Mouse (Mus musculus) CH12.LX (cell line): Measurements from ENCODE around the gene Stk32c. TPM values are rescaled to one million over a fixed set of nuclear protein-coding genes. Genes with fewer than 3 reads are reported as not detected.

Source experiments
- DNase-seq: peaks from one replicate; pipeline ENCODE4 v3.0.0-alpha.2; 2013; ENCODE audit errors: extremely low read depth
- H3K27ac ChIP-seq: 2 replicates; pipeline ENCODE4 v1.5.1; 2012; ENCODE audit warnings: low read depth, mild to moderate bottlenecking, control low read depth, moderate library complexity; ENCODE audit not compliant: insufficient read depth
- H3K27me3 ChIP-seq: replicated peaks from 2 replicates; pipeline ENCODE3; 2012; ENCODE audit warnings: inconsistent platforms
- H3K36me3 ChIP-seq, 2 experiments: replicated peaks in 1 of 2; 2 replicates each; pipeline versions ENCODE3 to v1.6.1; 2012; ENCODE audit warnings: inconsistent platforms in 1 of 2, low read length in 1 of 2, mild to moderate bottlenecking in 1 of 2, mixed read lengths in 1 of 2, moderate library complexity in 1 of 2; ENCODE audit not compliant: control insufficient read depth in 1 of 2, insufficient read depth in 1 of 2
- H3K4me1 ChIP-seq, 2 experiments: 2 replicates each; pipeline ENCODE4 v1.6.1; 2012; ENCODE audit warnings: inconsistent platforms in 1 of 2, moderate library complexity in 1 of 2; ENCODE audit not compliant: insufficient read depth in 2 of 2, control insufficient read depth in 1 of 2
- H3K4me2 ChIP-seq: 2 replicates; pipeline ENCODE4 v1.6.1; 2012; ENCODE audit warnings: low read depth, mild to moderate bottlenecking, control low read depth; ENCODE audit not compliant: poor library complexity, insufficient read depth, severe bottlenecking
- H3K4me3 ChIP-seq, 3 experiments: fragments of 150-350 bp in 1 of 3; sonication (generic) in 1 of 3; replicated peaks in 1 of 3; 2 replicates each; pipeline versions ENCODE3 to v1.5.1; 2011 to 2012; ENCODE audit warnings: low read depth in 2 of 3, low read length in 2 of 3, mild to moderate bottlenecking in 2 of 3, moderate library complexity in 2 of 3, control low read depth in 1 of 3, improper control_type of control experiment in 1 of 3, inconsistent platforms in 1 of 3, mixed read lengths in 1 of 3; ENCODE audit not compliant: poor library complexity in 1 of 3
- H3K79me2 ChIP-seq: replicated peaks from 2 replicates; pipeline ENCODE4 v1.6.1; 2012; ENCODE audit warnings: mild to moderate bottlenecking, moderate library complexity; ENCODE audit not compliant: control insufficient read depth, poor library complexity, insufficient read depth, severe bottlenecking; ENCODE audit errors: extremely low read depth
- H3K9ac ChIP-seq: 2 replicates; pipeline ENCODE4 v1.6.1; 2012; ENCODE audit warnings: low read depth, mild to moderate bottlenecking, control low read depth, moderate library complexity; ENCODE audit not compliant: insufficient read depth
- H3K9me3 ChIP-seq: replicated peaks from 2 replicates; pipeline ENCODE3; 2012; ENCODE audit warnings: low read length, inconsistent platforms, mixed read lengths
- CHD1 ChIP-seq: IDR thresholded peaks from 2 replicates; pipeline ENCODE4 v1.6.1; 2012; ENCODE audit warnings: low read depth, low read length, improper control_type of control experiment, inconsistent platforms
- CTCF ChIP-seq, 2 experiments: IDR thresholded peaks in 1 of 2; conservative IDR thresholded peaks in 1 of 2; 2 replicates each; pipeline ENCODE4 v1.5.1; 2011 to 2012; ENCODE audit warnings: low read depth in 2 of 2, low read length in 2 of 2, improper control_type of control experiment in 1 of 2, inconsistent platforms in 1 of 2, mild to moderate bottlenecking in 1 of 2, moderate library complexity in 1 of 2
- E2F4 ChIP-seq: IDR thresholded peaks from 2 replicates; pipeline ENCODE4 v1.6.1; 2011; ENCODE audit warnings: low read depth, low read length, improper control_type of control experiment; ENCODE audit not compliant: insufficient replicate concordance
- ELF1 ChIP-seq: IDR thresholded peaks from 2 replicates; pipeline ENCODE4 v1.6.1; 2014; ENCODE audit warnings: low read depth, mild to moderate bottlenecking, inconsistent platforms, low read length, improper control_type of control experiment
- EP300 ChIP-seq: IDR thresholded peaks from 2 replicates; pipeline ENCODE4 v1.6.1; 2011; ENCODE audit warnings: low read length, improper control_type of control experiment
- GABPA ChIP-seq: IDR thresholded peaks from 2 replicates; pipeline ENCODE4 v1.6.1; 2012; ENCODE audit warnings: low read depth, low read length, improper control_type of control experiment, inconsistent platforms; ENCODE audit not compliant: insufficient replicate concordance
- HCFC1 ChIP-seq: IDR thresholded peaks from 2 replicates; pipeline ENCODE4 v1.6.1; 2012; ENCODE audit warnings: low read depth, mild to moderate bottlenecking, inconsistent platforms, low read length, improper control_type of control experiment
- IRF4 ChIP-seq: IDR thresholded peaks from 2 replicates; pipeline ENCODE4 v1.6.1; 2014; ENCODE audit warnings: low read depth, mild to moderate bottlenecking, inconsistent platforms, low read length, improper control_type of control experiment
- JUN ChIP-seq: IDR thresholded peaks from 2 replicates; pipeline ENCODE4 v1.6.1; 2011; ENCODE audit warnings: low read depth, mild to moderate bottlenecking, low read length, improper control_type of control experiment, moderate library complexity; ENCODE audit not compliant: insufficient read depth
- JUND ChIP-seq: conservative IDR thresholded peaks from 2 replicates; pipeline ENCODE4 v1.6.1; 2011; ENCODE audit warnings: low read depth, low read length, improper control_type of control experiment
- MAFK ChIP-seq: IDR thresholded peaks from 2 replicates; pipeline ENCODE4 v1.6.1; 2011; ENCODE audit warnings: low read length, improper control_type of control experiment; ENCODE audit not compliant: insufficient replicate concordance
- MAX ChIP-seq: IDR thresholded peaks from 2 replicates; pipeline ENCODE4 v1.6.1; 2011; ENCODE audit warnings: low read length, improper control_type of control experiment
- MEF2A ChIP-seq: IDR thresholded peaks from 2 replicates; pipeline ENCODE4 v1.6.1; 2014; ENCODE audit warnings: low read depth, mild to moderate bottlenecking, inconsistent platforms, low read length, improper control_type of control experiment, borderline replicate concordance
- MXI1 ChIP-seq: IDR thresholded peaks from 2 replicates; pipeline ENCODE4 v1.6.1; 2011; ENCODE audit warnings: mild to moderate bottlenecking, low read depth, low read length, improper control_type of control experiment
- NELFE ChIP-seq: IDR thresholded peaks from 2 replicates; pipeline ENCODE4 v1.6.1; 2011; ENCODE audit warnings: low read depth, low read length, improper control_type of control experiment
- NRF1 ChIP-seq: IDR thresholded peaks from 2 replicates; pipeline ENCODE4 v1.6.1; 2014; ENCODE audit warnings: low read depth, mild to moderate bottlenecking, inconsistent platforms, low read length, improper control_type of control experiment, moderate library complexity
- PAX5 ChIP-seq: IDR thresholded peaks from 2 replicates; pipeline ENCODE4 v1.6.1; 2012; ENCODE audit warnings: low read length, inconsistent platforms, mixed read lengths
- RAD21 ChIP-seq: IDR thresholded peaks from 2 replicates; pipeline ENCODE4 v1.6.1; 2011; ENCODE audit warnings: low read depth, mild to moderate bottlenecking, low read length, improper control_type of control experiment, moderate library complexity
- RCOR1 ChIP-seq: conservative IDR thresholded peaks from 2 replicates; pipeline ENCODE4 v1.6.1; 2012; ENCODE audit warnings: low read depth, mild to moderate bottlenecking, inconsistent platforms, low read length, improper control_type of control experiment
- SMC3 ChIP-seq: IDR thresholded peaks from 2 replicates; pipeline ENCODE4 v1.6.1; 2011; ENCODE audit warnings: low read depth, low read length, improper control_type of control experiment
- TCF12 ChIP-seq: IDR thresholded peaks from 2 replicates; pipeline ENCODE4 v1.6.1; 2014; ENCODE audit warnings: low read depth, mild to moderate bottlenecking, inconsistent platforms, low read length, improper control_type of control experiment
- UBTF ChIP-seq: IDR thresholded peaks from 2 replicates; pipeline ENCODE4 v1.6.1; 2012; ENCODE audit warnings: low read depth, mild to moderate bottlenecking, inconsistent platforms, low read length, improper control_type of control experiment, moderate library complexity
- USF2 ChIP-seq: conservative IDR thresholded peaks from 2 replicates; pipeline ENCODE4 v1.6.1; 2011; ENCODE audit warnings: low read depth, low read length, improper control_type of control experiment
- ZC3H11A ChIP-seq: IDR thresholded peaks from 2 replicates; pipeline ENCODE4 v1.6.1; 2012; ENCODE audit warnings: low read depth, mild to moderate bottlenecking, inconsistent platforms, low read length, improper control_type of control experiment
- ZKSCAN1 ChIP-seq: IDR thresholded peaks from 2 replicates; pipeline ENCODE4 v1.6.1; 2012; ENCODE audit warnings: low read depth, inconsistent platforms, low read length, improper control_type of control experiment, borderline replicate concordance
- ZMIZ1 ChIP-seq: IDR thresholded peaks from 2 replicates; pipeline ENCODE4 v1.6.1; 2012; ENCODE audit warnings: low read depth, mild to moderate bottlenecking, inconsistent platforms, low read length, improper control_type of control experiment
- ZNF384 ChIP-seq: IDR thresholded peaks from 2 replicates; pipeline ENCODE4 v1.6.1; 2012; ENCODE audit warnings: low read depth, low read length, improper control_type of control experiment, inconsistent platforms
- dilution Hi-C: fragments of 300-500 bp; cut with MboI; formaldehyde crosslinking; loops from 2 replicates; pipeline ENCODE4 v1.14.3; 2020; ENCODE audit warnings: low sequenced_read_pairs; ENCODE audit not compliant: extremely low pct_unique_long_range_greater_than_20kb, extremely low pct_ligation_motif_present
- in situ Hi-C: fragments of 300-500 bp; cut with MboI; formaldehyde crosslinking; loops from 3 replicates; pipeline ENCODE4 v1.14.3; 2019; ENCODE audit warnings: low sequenced_read_pairs, low pct_ligation_motif_present, low pct_unique_long_range_greater_than_20kb, mixed read lengths
- polyA plus RNA-seq: library from polyadenylated mRNA; unstranded; fragments of >175 nt; gene quantifications from 2 replicates; pipeline ENCODE4 v1.2.1, GENCODE M21; 2012; ENCODE audit warnings: low read depth; ENCODE audit not compliant: insufficient read length
- total RNA-seq, 2 experiments: library from RNA; depleted of rRNA; stranded (reverse); fragments of 300-350 nt in 1 of 2; fragments of >200 nt in 1 of 2; gene quantifications; 2 replicates each; pipeline ENCODE4 v1.2.3; 2012 to 2014

Stk32c gene
- total and polyA plus RNA-seq, 3 experiments = not detected

GRCm38 (mm10) chr7:139075054-139075794 lies 137.9 kb downstream of the Stk32c start:
- no peak for TF ChIP-seq E2F4
- TF ChIP-seq MAFK = no peak
- TF ChIP-seq JUN = no peak
- no peak for TF ChIP-seq PAX5
- TF ChIP-seq MAX = no peak
- TF ChIP-seq NELFE = no peak
- no peak for TF ChIP-seq SMC3
- TF ChIP-seq NRF1 = no peak
- TF ChIP-seq IRF4 = no peak
- no peak for TF ChIP-seq ZNF384
- TF ChIP-seq TCF12 = no peak
- no peak for TF ChIP-seq RAD21
- TF ChIP-seq MXI1 = no peak
- no peak for TF ChIP-seq HCFC1
- no peak for TF ChIP-seq USF2
- no peak for TF ChIP-seq CTCF (conservative IDR thresholded peaks at IDR 0.05 in 1 of 2, IDR thresholded peaks at IDR 0.05 in 1 of 2; ENCODE audit: low read depth in 2 of 2, low read length in 2 of 2)
- no peak for TF ChIP-seq ZKSCAN1
- Histone ChIP-seq H3K27me3 (peaks cover 92% of the 10 kb centered on the region), H3K4me2 (no peak overlapping the region), H3K4me3 (no peak overlapping the region), H3K79me2 (no peaks in the 10 kb centered on the region), H3K27ac (no peak overlapping the region), H3K9me3 (no peaks in the 10 kb centered on the region), H3K36me3 (no peaks in the 10 kb centered on the region), H3K4me1 (no peaks in the 10 kb centered on the region), H3K9ac (no peak overlapping the region)
- DNase-seq = no peak
- in situ Hi-C loops = no loop called here
- dilution Hi-C loops = no loop called here

GRCm38 (mm10) chr7:139074189-139074588 lies 138.9 kb downstream of the Stk32c start:
- dilution Hi-C loops = no loop called here
- no peaks in the 10 kb centered on the region for H3K9me3 ChIP-seq
- no peaks in the 10 kb centered on the region for H3K36me3 ChIP-seq
- in situ Hi-C loops = no loop called here
- H3K9ac ChIP-seq = no peak overlapping the region
- H3K4me3 ChIP-seq = no peak overlapping the region
- H3K79me2 ChIP-seq = no peaks in the 10 kb centered on the region
- H3K27me3 ChIP-seq = peaks cover 94% of the 10 kb centered on the region
- H3K27ac ChIP-seq = no peak overlapping the region
- H3K4me1 ChIP-seq = no peaks in the 10 kb centered on the region
- H3K4me2 ChIP-seq = no peak overlapping the region
- TF ChIP-seq ZNF384 (no peak), IRF4 (no peak), NRF1 (no peak), RAD21 (no peak), EP300 (no peak), CHD1 (no peak), RCOR1 (no peak), MAX (no peak), ZKSCAN1 (no peak), MEF2A (no peak), UBTF (no peak), ELF1 (no peak), E2F4 (no peak), MXI1 (no peak), GABPA (no peak), ZC3H11A (no peak), USF2 (no peak), JUND (no peak), ZMIZ1 (no peak)
- no peak for DNase-seq
